Mouse (Mus musculus) T-helper 1 cell (primary cell): Measurements from ENCODE around the gene Calhm6.

ENCODE experiments used
- in situ Hi-C: fragments of 300-600 bp; cut with MboI, MseI; formaldehyde crosslinking; loops from one replicate; pipeline ENCODE4 v1.15.1; 2025; ENCODE audit warnings: high pct_unique_total_duplicates

Calhm6 gene

GRCm38 (mm10) chr10:34127392-34128378, at the start of gene Calhm6:
Gene Calhm6, minus strand, starts transcription at chr10:34127984.
- in situ Hi-C loops: no loop called here

- in situ Hi-C loops: no loop called here
These were observed 48.3 kb upstream of the Calhm6 start for GRCm38 (mm10) chr10:34175870-34176606.

- in situ Hi-C loops: no loop called here
These were observed 45.0 kb upstream of the Calhm6 start for GRCm38 (mm10) chr10:34172663-34173282.

GRCm38 (mm10) chr10:34171660-34172059, 43.9 kb upstream of the Calhm6 start:
- in situ Hi-C loops: no loop called here

GRCm38 (mm10) chr10:34171191-34171590, 43.4 kb upstream of the Calhm6 start:
- in situ Hi-C loops: no loop called here

GRCm38 (mm10) chr10:34166971-34167370, 39.2 kb upstream of the Calhm6 start:
- in situ Hi-C loops: no loop called here

GRCm38 (mm10) chr10:34155796-34156554, 28.2 kb upstream of the Calhm6 start:
- in situ Hi-C loops: no loop called here

GRCm38 (mm10) chr10:34151827-34152226, 24.0 kb upstream of the Calhm6 start:
- in situ Hi-C loops: no loop called here

- in situ Hi-C loops: no loop called here
These were observed 22.7 kb upstream of the Calhm6 start for GRCm38 (mm10) chr10:34150454-34150853.

- in situ Hi-C loops: no loop called here
These were observed 22.0 kb upstream of the Calhm6 start for GRCm38 (mm10) chr10:34149772-34150171.

- in situ Hi-C loops: no loop called here
These were observed 13.9 kb upstream of the Calhm6 start for GRCm38 (mm10) chr10:34141693-34142092.

GRCm38 (mm10) chr10:34139768-34140167, 12.0 kb upstream of the Calhm6 start:
- in situ Hi-C loops: no loop called here

GRCm38 (mm10) chr10:34138027-34138426, 10.2 kb upstream of the Calhm6 start:
- in situ Hi-C loops: no loop called here

- in situ Hi-C loops: no loop called here
These were observed 8.6 kb upstream of the Calhm6 start for GRCm38 (mm10) chr10:34136432-34136831.

GRCm38 (mm10) chr10:34131356-34131755, 3.6 kb upstream of the Calhm6 start:
- in situ Hi-C loops: no loop called here

GRCm38 (mm10) chr10:34128391-34128790, 607 bp upstream of the Calhm6 start:
- in situ Hi-C loops: no loop called here

GRCm38 (mm10) chr10:34118421-34118820, 9.4 kb downstream of the Calhm6 start:
- in situ Hi-C loops: no loop called here

GRCm38 (mm10) chr10:34117770-34118169, 10.0 kb downstream of the Calhm6 start:
- in situ Hi-C loops: no loop called here

GRCm38 (mm10) chr10:34117131-34117530, 10.7 kb downstream of the Calhm6 start:
- in situ Hi-C loops: no loop called here

- in situ Hi-C loops: no loop called here
These were observed 15.6 kb downstream of the Calhm6 start for GRCm38 (mm10) chr10:34111964-34112738.
